Mouse (Mus musculus) CH12.LX (cell line): ENCODE measurements around the gene Tanc2.

Experiments
- CHD1 ChIP-seq: IDR thresholded peaks from 2 replicates; pipeline ENCODE4 v1.6.1; 2012; ENCODE audit warnings: low read depth, low read length, improper control_type of control experiment, inconsistent platforms
- CTCF ChIP-seq, 2 experiments: IDR thresholded peaks in 1 of 2; conservative IDR thresholded peaks in 1 of 2; 2 replicates each; pipeline ENCODE4 v1.5.1; 2011 to 2012; ENCODE audit warnings: low read depth in 2 of 2, low read length in 2 of 2, improper control_type of control experiment in 1 of 2, inconsistent platforms in 1 of 2, mild to moderate bottlenecking in 1 of 2, moderate library complexity in 1 of 2
- ELF1 ChIP-seq: IDR thresholded peaks from 2 replicates; pipeline ENCODE4 v1.6.1; 2014; ENCODE audit warnings: low read depth, mild to moderate bottlenecking, inconsistent platforms, low read length, improper control_type of control experiment
- POLR2A ChIP-seq: IDR thresholded peaks from 2 replicates; pipeline ENCODE4 v1.6.1; 2011; ENCODE audit warnings: low read depth, mild to moderate bottlenecking, improper control_type of control experiment, low read length
- USF1 ChIP-seq: IDR thresholded peaks from 2 replicates; pipeline ENCODE4 v1.6.1; 2014; ENCODE audit warnings: low read depth, mild to moderate bottlenecking, inconsistent platforms, low read length, improper control_type of control experiment

- TF ChIP-seq ELF1 (no peak), CHD1 (no peak), USF1 (no peak), CTCF (conservative IDR thresholded peaks at IDR 0.05 in 1 of 2, IDR thresholded peaks at IDR 0.05 in 1 of 2; ENCODE audit: low read depth in 2 of 2, low read length in 2 of 2) (no peak), POLR2A (no peak)
These were observed 233.5 kb downstream of the Tanc2 start for GRCm38 (mm10) chr11:105823246-105823645.
